Mouse (Mus musculus): ENCODE data around the gene Gba2. TPM values are rescaled to one million over a fixed set of nuclear protein-coding genes. Genes with fewer than 3 reads are reported as not detected.
A peak's percentile ranks its signal among the peaks of the same experiment; 100 is the strongest.
"Not testable (repeated sequence)": the region's sequence is repeated elsewhere in the genome, so short reads cannot be mapped to it uniquely, and the experiment has no call there.

Gene Gba2
- total RNA-seq, 2 experiments from 2014 or later = 17.7 to 17.8 TPM

- not testable (repeated sequence) for DNase-seq
These were observed 26.8 kb downstream of the Gba2 start for GRCm38 (mm10) chr4:43551854-43552253.

DNA sequence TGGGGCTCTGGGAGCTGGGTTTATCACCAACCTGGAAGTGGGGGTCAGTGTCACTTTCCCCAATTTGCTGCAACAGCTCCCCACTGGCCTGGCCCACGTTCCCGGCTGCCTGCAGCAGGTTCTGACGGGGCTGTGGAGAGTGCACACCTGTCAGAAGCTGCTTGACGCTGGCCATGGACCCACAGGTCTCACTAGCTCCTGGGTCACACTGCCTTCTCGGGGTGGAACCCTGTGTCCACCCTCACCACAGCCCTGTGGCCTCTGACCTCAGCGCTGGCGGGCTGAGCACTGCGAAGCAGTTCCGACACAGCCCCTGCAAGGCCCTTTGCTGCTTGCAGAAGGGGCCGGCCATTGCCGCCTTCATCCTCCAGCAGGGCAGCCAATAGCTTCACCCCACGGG is 29.6 kb downstream of the Gba2 start:
- no peak for DNase-seq

DNA sequence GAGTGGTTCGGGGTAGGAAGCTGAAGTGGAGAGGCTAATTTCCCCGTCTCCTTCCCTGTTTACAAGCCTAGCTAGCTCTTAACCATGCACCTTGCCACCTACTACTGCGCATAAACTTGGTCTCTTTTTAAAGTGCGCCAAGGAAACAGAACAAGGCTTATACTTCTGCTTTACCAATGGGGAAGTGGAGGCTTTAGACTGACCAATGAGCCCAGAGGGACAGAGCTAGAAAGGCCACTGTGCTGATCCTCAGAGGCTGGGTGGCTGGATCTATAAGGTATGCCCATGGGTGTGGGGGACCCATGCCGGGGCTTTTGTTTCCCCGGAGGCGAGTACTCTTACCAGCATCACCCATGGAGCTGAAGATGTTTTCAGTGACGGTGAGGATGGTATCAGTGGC is 31.5 kb downstream of the Gba2 start:
- DNase-seq = no peak

DNA sequence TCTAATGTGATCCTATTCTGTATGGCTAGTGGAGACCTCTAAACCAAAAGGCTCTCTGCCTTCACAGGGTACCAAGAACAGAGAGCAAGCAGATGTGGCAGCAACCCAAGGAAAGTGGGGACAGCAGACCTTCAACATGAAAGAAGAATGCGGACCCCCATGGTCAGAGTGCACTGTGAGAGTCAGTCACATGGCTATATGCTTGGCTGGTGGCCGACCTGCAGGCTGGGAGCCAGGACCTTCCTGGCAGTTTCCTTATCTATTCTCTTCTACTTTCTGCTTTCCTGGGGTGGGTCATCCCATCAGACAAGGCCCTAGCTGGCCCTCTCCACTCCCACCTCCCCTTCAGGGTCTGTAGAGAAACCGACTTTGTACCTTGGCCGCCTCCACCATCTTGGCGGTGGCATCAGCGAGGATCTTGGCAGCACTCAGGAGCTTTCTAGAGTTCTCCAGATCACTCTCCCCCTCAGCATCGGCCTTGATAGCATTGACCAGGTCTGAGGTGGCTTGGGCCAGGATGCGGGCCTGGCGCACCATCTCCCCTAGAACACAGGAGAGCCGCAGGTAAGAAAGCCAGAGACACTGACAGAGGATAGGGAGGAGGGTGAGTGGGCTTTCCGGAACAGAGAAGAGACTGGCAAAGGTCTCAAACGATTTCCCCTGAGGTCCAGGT is 32.2 kb downstream of the Gba2 start:
- DNase-seq = peak; percentile 61

DNA sequence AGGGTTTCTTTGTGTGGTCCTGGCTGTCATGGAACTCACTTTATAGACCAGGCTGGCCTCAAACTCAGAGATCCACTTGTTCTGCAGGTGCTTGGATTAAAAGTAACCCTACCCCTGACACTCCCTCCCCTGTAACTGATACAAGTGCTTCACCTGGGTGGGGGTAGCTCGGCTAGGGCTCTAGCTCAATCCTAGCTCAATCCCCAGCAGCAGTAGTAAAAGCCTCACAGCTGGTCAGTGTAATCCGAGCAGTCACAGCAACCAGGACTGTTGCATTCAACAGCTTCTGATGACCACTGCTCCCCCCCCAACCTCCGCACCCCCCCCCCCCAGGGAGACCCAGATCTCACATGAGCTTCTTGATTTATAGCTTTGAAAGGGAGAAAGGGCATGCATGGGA is 36.6 kb downstream of the Gba2 start:
- no peak for DNase-seq

GRCm38 (mm10) chr4:43536031-43536430 is 42.6 kb downstream of the Gba2 start:
- no peak for DNase-seq

- no peak for DNase-seq
These were observed 43.0 kb downstream of the Gba2 start for GRCm38 (mm10) chr4:43535628-43536027.

DNA sequence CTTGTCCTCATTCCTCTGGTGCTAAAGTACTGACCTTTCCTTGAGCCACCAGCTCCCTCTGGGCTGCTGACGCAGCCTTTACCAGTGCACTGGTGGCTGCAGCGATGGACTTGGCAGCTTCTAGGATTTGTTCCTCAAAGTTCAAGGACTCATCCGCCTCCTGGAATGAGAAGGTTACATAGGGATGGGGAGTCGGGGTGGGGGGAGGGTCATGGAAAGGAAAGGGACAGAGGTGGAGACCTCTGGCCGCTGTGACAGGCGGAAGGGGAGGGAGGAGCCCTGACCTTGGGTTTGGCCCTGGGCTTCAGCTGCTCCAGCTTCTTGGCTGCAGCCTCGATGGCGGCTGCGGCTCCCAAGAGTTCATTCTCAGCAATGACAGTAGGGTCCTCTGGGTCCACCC is 45.4 kb downstream of the Gba2 start:
- DNase-seq = no peak

DNA sequence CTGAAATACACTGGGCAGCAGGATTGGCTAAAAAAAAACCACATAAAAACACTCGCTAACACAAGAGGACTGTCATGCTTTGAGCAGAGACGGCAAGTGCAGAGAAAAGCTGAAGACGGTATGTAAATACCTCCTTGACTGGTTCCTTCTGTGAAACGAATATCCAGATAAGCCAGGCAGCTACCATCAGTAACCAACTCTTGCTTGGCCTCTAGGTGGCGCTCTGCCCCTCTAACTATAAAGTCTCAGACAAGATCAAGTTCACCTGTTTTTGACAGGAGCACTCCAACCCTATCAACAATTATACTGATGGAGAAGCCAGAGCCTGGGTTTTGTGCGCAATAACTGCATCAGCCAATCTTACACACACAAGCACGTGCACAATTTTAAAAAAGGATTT is 48.1 kb downstream of the Gba2 start:
- DNase-seq = peak; percentile 83

- DNase-seq = no peak
These were observed 48.6 kb downstream of the Gba2 start for GRCm38 (mm10) chr4:43530081-43530501.

DNA sequence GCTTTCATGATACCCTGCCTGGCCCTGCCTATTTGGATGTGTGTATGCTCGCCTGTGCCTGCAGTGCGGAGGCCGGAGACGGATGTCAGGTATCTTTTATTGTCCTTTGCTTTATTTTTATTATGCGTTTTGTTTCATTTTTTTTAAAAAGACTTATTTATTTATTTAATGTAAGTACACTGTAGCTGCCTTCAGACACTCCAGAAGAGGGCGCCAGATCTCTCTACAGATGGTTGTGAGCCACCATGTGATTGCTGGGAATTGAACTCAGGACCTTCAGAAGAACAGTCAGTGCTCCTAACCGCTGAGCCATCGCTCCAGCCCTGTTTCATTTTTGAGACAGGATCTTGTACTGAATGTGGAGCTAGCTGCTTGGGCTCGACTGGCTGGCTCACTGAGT is 50.2 kb downstream of the Gba2 start:
- DNase-seq = no peak

DNA sequence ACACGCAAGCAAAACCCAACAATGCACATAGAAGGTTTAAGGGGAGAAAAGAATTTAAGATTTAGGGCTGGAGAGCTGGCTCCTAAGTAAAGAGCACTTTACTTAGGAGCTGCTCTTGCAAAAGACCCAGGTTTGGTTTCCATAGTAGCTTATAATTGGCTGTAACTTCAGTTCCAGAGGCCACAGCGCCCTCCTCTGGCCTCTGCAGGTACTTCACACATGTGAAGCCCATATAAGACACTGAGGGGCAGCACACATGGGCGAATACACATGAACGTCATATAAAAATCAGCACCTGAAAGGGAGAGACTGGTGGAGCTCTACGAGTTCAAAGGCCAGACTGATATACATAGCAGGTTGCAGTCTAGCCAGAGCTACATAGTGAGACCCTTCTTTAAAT is 50.8 kb downstream of the Gba2 start:
- DNase-seq = peak; percentile 38

DNA sequence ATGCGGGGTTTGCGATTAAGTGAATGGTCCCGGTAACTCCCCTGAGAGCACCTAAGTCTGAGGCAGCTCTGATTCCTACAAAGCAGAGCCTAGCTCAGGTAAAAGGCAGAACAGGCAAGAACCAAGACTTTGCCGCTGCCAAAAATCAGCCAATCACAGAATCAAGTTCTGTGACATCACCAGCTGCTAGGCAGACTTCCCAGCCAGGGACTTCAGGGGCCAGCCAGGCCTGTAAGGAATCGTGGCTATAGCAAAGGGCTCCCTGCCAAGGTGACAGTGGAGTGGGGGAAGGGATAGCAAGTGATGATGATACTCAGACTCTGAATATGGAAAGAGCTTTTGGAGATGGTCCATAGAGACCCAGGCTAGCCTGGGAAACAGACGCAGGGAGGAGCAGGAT is 58.7 kb downstream of the Gba2 start:
- peak; percentile 96 for DNase-seq

GRCm38 (mm10) chr4:43519551-43519950 is 59.1 kb downstream of the Gba2 start:
- peak; percentile 8 for DNase-seq

Other genes with a start within 250 kb of the Gba2 start
- 10 to 100 TPM; 39.5 to 41.2 TPM for gene Rusc2, start 196.9 kb downstream of the Gba2 start, total RNA-seq (2021)
- not detected for gene Fam166b, start 149.7 kb downstream of the Gba2 start, total RNA-seq (2021)
- gene Tesk1, start 136.9 kb downstream of the Gba2 start, total RNA-seq (2021) = 10 to 100 TPM; 41.2 to 45.4 TPM
- gene Cd72, start 124.2 kb downstream of the Gba2 start, total RNA-seq (2021) = under 1 TPM; 0.56 to 0.69 TPM
- gene Sit1, start 95.1 kb downstream of the Gba2 start, total RNA-seq (2021) = not detected
- gene Ccdc107, start 86.0 kb downstream of the Gba2 start, total RNA-seq (2021) = 10 to 100 TPM; 33.3 to 36.9 TPM
- 10 to 100 TPM; 14.0 to 15.7 TPM for gene Arhgef39, start 79.2 kb downstream of the Gba2 start, total RNA-seq (2021)
- under 1 TPM; 0.74 to 0.97 TPM for gene Car9, start 71.9 kb downstream of the Gba2 start, total RNA-seq (2021)
- gene Tpm2, start 55.1 kb downstream of the Gba2 start, total RNA-seq (2021) = 100 to 1,000 TPM; 104 to 136 TPM
- gene Creb3, start 16.5 kb downstream of the Gba2 start, total RNA-seq (2021) = 10 to 100 TPM; 53.2 to 53.4 TPM
- gene Tln1, start 16.2 kb downstream of the Gba2 start, total RNA-seq (2021) = 100 to 1,000 TPM; 184 to 187 TPM
- gene Rgp1, start 158 bp downstream of the Gba2 start, total RNA-seq (2021) = 10 to 100 TPM; 38.6 to 39.1 TPM
- under 1 TPM in 1 of 2 experiments, not detected in 1; 0.52 TPM for gene Msmp, start 5.6 kb upstream of the Gba2 start, total RNA-seq (2021)
- 10 to 100 TPM; 35.1 to 35.8 TPM for gene Npr2, start 53.1 kb upstream of the Gba2 start, total RNA-seq (2021)
- under 1 TPM in 1 of 2 experiments, not detected in 1; 0.32 TPM for gene Spag8, start 74.7 kb upstream of the Gba2 start, total RNA-seq (2021)
- gene Hint2, start 77.6 kb upstream of the Gba2 start, total RNA-seq (2021) = 10 to 100 TPM; 92.2 to 98.4 TPM
- 10 to 100 TPM; 15.4 to 17.9 TPM for gene Tmem8b, start 90.1 kb upstream of the Gba2 start, total RNA-seq (2021)
- under 1 TPM in 1 of 2 experiments, not detected in 1; 0.23 TPM for gene Fam221b, start 90.3 kb upstream of the Gba2 start, total RNA-seq (2021)
- not detected for gene Olfr70, start 121.9 kb upstream of the Gba2 start, total RNA-seq (2021)
- not detected for gene Olfr71, start 131.4 kb upstream of the Gba2 start, total RNA-seq (2021)
- 1 to 10 TPM; 3.2 to 3.4 TPM for gene Hrct1, start 148.3 kb upstream of the Gba2 start, total RNA-seq (2021)
- gene Spaar, start 151.2 kb upstream of the Gba2 start, total RNA-seq (2021) = 1 to 10 TPM; 2.0 to 2.3 TPM
- gene Olfr159, start 192.1 kb upstream of the Gba2 start, total RNA-seq (2021) = not detected
- gene Olfr156, start 245.0 kb upstream of the Gba2 start, total RNA-seq (2021) = not detected

Measured in heart, postnatal 4 days (tissue).